Mouse (Mus musculus): ENCODE data around the gene 5730522E02Rik. TPM values are rescaled to one million over a fixed set of nuclear protein-coding genes. Genes with fewer than 3 reads are reported as not detected.
A peak's percentile ranks its signal among the peaks of the same experiment; 100 is the strongest.

5730522E02Rik gene
- polyA plus RNA-seq, 1 experiment from 2014 or later, result 8.4 TPM

DNA sequence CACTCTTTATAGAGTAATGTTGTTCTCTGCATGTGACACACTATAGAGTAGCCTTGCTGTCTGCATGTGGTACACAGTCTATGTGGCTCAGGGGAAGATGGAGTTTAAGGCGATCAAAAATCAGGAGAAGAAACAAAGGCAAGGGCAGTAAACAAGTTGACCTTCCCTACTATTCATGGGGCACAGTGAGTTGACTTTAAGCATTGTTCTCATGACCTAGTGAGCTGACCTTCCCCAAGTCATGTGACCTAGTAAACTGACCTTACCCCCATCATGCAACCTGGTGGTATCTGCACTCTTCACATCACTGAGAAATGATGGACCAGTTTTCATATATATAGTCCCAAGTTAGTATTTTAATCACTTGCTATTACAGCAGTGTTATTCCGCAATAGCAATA is 40.0 kb downstream of the 5730522E02Rik start:
- H3K4me3 ChIP-seq, result no peak overlapping the region
- no peak overlapping the region for H3K27ac ChIP-seq (replicated peaks)
- H3K4me1 ChIP-seq, result no peaks in the 10 kb centered on the region
- H3K36me3 ChIP-seq, result no peaks in the 10 kb centered on the region
- no peak overlapping the region for H3K9ac ChIP-seq (replicated peaks)
- ATAC-seq (ENCODE audit: low FRiP score, low read depth), result no peak
- no peaks in the 10 kb centered on the region for H3K27me3 ChIP-seq
- H3K4me2 ChIP-seq (replicated peaks), result no peak overlapping the region
- no peaks in the 10 kb centered on the region for H3K9me3 ChIP-seq
- 91% methylated on average over 2 of the region's 2 CpGs for WGBS

DNA sequence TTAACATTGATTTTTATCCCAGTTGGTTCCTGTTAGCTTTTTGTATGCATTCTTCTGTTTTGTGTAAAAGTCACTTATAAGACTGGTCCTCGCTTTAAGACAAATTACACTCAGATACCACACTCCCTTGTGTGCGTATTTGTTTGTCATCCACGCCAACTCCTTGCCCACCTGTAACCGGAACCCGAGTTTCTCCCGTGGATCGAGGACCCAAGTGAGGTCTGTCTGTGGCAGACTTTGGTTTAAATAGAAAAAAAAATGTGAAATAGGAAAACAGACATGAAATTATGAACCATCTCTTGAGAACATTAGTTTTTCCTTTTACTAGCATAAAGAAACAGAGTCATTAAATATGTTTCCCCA is 43.0 kb downstream of the 5730522E02Rik start:
- H3K27me3 ChIP-seq, result no peaks in the 10 kb centered on the region
- no peaks in the 10 kb centered on the region for H3K36me3 ChIP-seq
- no peak overlapping the region for H3K9ac ChIP-seq (replicated peaks)
- H3K27ac ChIP-seq (replicated peaks), result no peak overlapping the region
- WGBS, result 92% methylated on average over 7 of the region's 7 CpGs
- no peak overlapping the region for H3K4me2 ChIP-seq (replicated peaks)
- H3K4me3 ChIP-seq, result no peak overlapping the region
- no peaks in the 10 kb centered on the region for H3K4me1 ChIP-seq
- ATAC-seq (ENCODE audit: low FRiP score, low read depth), result no peak
- no peaks in the 10 kb centered on the region for H3K9me3 ChIP-seq

DNA sequence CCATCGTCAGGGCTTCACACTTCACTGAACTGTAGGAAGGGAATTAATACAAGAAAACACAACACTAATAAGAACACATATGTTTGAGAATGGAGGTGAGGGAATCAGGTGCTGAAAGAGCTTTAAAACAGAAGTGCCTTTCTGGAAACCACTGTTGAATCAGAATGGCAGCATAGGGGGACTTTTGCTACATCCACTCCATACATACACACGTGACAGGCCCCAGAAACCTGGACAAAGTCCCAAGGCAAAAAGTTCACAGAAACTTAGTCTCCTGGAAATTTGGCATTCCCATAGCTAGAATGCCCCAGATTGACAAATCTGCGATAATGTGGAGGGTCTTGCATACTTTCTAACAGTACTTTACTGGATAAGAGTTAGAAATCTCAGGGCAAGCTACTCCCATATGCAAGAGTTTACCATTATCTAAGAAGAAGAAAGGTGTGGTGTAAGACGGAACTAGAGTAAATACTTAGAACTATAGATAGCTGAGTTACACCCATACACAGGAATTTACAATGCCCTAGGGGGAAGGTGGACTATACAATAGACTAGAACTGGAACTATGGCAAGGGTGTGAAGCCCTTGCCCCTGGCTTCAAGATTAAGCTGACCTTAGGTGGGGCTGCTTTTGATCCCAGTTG is 43.5 kb downstream of the 5730522E02Rik start:
- H3K9me3 ChIP-seq, result no peaks in the 10 kb centered on the region
- ATAC-seq (ENCODE audit: low FRiP score, low read depth), result no peak
- H3K4me3 ChIP-seq, result no peak overlapping the region
- H3K9ac ChIP-seq (replicated peaks), result no peak overlapping the region
- no peak overlapping the region for H3K27ac ChIP-seq (replicated peaks)
- no peaks in the 10 kb centered on the region for H3K27me3 ChIP-seq
- H3K4me1 ChIP-seq, result no peaks in the 10 kb centered on the region
- no peaks in the 10 kb centered on the region for H3K36me3 ChIP-seq
- H3K4me2 ChIP-seq (replicated peaks), result no peak overlapping the region
- 92% methylated on average over 4 of the region's 4 CpGs for WGBS

DNA sequence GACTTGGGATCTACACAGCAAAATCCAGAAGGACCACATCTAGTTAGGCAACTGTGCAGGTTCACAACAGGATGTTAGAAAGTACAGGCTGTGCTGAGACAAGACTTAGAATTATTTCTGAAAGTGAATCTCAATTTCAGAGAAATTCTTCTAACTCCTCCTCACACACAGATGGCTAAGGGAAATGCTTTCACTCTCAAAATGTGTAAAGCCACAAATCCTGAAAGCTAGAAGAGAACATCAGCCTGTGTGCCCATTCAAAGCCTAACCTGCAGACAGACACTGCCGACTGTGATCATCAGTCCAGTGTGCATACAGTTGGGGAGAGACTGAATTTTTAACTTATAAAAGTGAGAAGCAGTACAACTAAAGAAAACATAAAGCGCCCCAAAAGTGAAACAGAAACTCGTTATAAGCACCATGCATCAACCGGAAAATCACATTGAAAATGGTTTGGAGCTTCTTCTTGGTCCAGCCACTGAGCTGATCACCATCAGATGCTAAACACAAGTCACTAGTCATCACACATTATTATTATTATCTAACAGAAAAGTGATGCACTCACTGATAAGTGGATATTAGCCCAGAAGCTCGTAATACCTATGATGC is 45.8 kb downstream of the 5730522E02Rik start:
- Histone ChIP-seq H3K4me2 (replicated peaks) (no peak overlapping the region), H3K4me3 (no peak overlapping the region), H3K9ac (replicated peaks) (no peak overlapping the region), H3K27ac (replicated peaks) (no peak overlapping the region), H3K9me3 (no peaks in the 10 kb centered on the region), H3K36me3 (no peaks in the 10 kb centered on the region), H3K4me1 (no peaks in the 10 kb centered on the region), H3K27me3 (no peaks in the 10 kb centered on the region)
- 88% methylated on average over 5 of the region's 5 CpGs for WGBS
- no peak for ATAC-seq (ENCODE audit: low FRiP score, low read depth)

DNA sequence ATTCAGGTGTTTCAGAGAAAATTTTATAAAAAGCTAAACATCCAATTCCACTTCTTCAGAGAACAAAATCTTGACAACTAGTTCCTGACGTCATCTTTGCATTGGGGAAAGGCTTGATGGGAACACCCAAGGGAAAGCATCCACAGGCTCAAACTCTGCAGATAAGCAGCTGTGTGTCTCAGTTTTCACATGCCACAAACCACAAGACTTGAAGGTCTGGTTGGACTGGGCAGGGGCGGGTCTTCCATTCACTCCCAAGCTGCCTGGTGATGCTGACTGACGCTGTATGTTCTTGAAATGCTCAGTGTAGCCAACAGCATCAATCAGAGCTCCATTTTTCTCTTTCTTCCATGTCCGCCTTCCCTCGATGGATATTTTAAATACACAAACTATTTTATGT is 49.2 kb downstream of the 5730522E02Rik start:
- 83% methylated on average over 5 of the region's 5 CpGs for WGBS
- ATAC-seq (ENCODE audit: low FRiP score, low read depth), result no peak
- Histone ChIP-seq H3K4me3 (no peak overlapping the region), H3K4me2 (replicated peaks) (no peak overlapping the region), H3K9me3 (no peaks in the 10 kb centered on the region), H3K9ac (replicated peaks) (no peak overlapping the region), H3K27me3 (no peaks in the 10 kb centered on the region), H3K36me3 (no peaks in the 10 kb centered on the region), H3K27ac (replicated peaks) (no peak overlapping the region), H3K4me1 (no peaks in the 10 kb centered on the region)

DNA sequence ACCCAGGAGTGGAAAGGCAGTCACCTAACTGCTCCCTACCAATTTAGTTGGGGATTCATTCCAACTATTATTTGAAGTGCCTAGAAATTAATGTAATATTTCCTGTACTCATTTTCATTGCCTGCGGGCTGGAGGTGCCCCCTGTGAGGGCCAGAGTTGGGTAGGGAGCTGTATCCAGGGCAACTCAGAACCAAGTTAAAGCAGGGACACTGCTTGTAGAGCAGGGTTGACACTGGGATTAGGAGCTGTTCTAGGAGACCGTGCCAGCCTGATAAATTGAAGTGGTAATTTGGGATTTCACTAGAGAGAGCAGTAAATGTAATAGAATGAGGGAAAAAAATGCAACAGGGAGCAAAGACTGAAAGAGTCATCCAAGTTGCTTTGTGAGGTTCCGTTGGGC is 51.5 kb downstream of the 5730522E02Rik start:
- Histone ChIP-seq H3K4me3 (no peak overlapping the region), H3K27me3 (no peaks in the 10 kb centered on the region), H3K4me1 (no peaks in the 10 kb centered on the region), H3K9ac (replicated peaks) (no peak overlapping the region), H3K27ac (replicated peaks) (no peak overlapping the region), H3K36me3 (no peaks in the 10 kb centered on the region), H3K9me3 (no peaks in the 10 kb centered on the region), H3K4me2 (replicated peaks) (no peak overlapping the region)
- ATAC-seq (ENCODE audit: low FRiP score, low read depth), result no peak
- 54% methylated on average over 3 of the region's 3 CpGs for WGBS

DNA sequence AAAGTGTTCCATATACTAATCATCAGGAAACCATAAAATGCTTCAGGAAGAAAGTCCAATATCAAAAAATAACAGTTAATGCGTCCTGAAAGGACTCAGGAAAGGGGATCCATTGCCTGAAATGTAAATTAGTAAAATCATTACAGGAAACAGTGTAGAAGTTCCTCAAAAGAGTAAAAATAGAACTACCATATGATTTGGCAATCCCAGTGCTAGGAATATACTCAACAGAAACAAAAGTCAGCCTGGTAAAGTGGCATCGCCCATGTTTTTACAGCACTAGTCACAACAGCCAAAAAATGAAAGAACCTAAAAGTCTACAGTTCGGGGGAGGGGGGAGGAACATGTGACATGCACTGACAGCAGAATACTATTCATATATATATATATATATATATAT is 70.5 kb downstream of the 5730522E02Rik start:
- Histone ChIP-seq H3K27ac (replicated peaks) (no peak overlapping the region), H3K4me2 (replicated peaks) (no peak overlapping the region), H3K27me3 (no peaks in the 10 kb centered on the region), H3K36me3 (no peaks in the 10 kb centered on the region), H3K9me3 (no peaks in the 10 kb centered on the region), H3K9ac (replicated peaks) (no peak overlapping the region), H3K4me1 (no peaks in the 10 kb centered on the region), H3K4me3 (no peak overlapping the region)
- no peak for ATAC-seq (ENCODE audit: low FRiP score, low read depth)
- WGBS, result 90% methylated on average over 3 of the region's 3 CpGs

DNA sequence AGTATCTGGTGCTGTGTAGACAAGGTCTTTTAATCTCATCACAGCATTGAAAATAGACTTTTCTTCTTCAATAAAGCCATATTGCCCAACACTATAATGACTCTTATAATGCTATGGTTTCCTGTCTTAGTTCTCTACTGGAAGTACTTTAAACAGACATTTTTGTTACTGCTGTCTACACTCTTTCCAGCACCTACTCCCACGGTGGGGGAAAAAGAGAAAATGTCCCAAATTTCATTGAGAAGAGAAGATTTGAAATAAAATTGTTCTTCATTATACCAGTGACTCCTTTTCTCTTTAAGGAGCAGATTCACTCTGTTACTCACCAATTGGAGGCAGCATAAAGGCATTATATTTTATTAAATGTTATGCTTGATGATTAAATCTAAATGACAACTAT is 72.5 kb downstream of the 5730522E02Rik start:
- no peak for ATAC-seq (ENCODE audit: low FRiP score, low read depth)
- Histone ChIP-seq H3K36me3 (no peaks in the 10 kb centered on the region), H3K27ac (replicated peaks) (no peak overlapping the region), H3K4me1 (no peaks in the 10 kb centered on the region), H3K9ac (replicated peaks) (no peak overlapping the region), H3K4me3 (no peak overlapping the region), H3K27me3 (no peaks in the 10 kb centered on the region), H3K4me2 (replicated peaks) (no peak overlapping the region), H3K9me3 (no peaks in the 10 kb centered on the region)
- 85% methylated on average over 1 of the region's 1 CpGs for WGBS

DNA sequence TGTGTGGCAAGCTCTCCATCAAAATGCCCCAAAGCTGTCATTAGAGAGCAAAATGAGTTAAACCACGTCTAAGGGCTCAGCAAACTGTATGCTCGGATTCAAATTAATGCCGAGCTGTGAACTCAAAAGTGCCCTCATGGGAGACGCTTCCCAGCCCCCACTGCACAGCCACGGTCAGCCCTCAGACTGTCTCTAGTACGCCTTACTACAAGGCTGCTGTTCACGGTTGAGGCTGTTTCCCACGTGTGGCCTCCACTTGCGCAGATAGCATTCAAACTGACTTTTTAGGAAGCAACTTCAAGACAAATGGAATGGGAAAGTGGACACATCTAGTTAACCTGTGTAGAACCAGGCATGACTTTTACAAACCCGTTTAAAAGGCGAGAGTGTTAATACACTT is 79.7 kb downstream of the 5730522E02Rik start:
- Histone ChIP-seq H3K27me3 (no peaks in the 10 kb centered on the region), H3K4me1 (peaks cover 6% of the 10 kb centered on the region), H3K9me3 (no peaks in the 10 kb centered on the region), H3K4me3 (no peak overlapping the region), H3K4me2 (replicated peaks) (no peak overlapping the region), H3K36me3 (no peaks in the 10 kb centered on the region), H3K27ac (replicated peaks) (no peak overlapping the region), H3K9ac (replicated peaks) (no peak overlapping the region)
- 41% methylated on average over 11 of the region's 11 CpGs for WGBS
- peak; percentile 41; the same call in 1 of the 2 replicates for ATAC-seq (ENCODE audit: low FRiP score, low read depth)

DNA sequence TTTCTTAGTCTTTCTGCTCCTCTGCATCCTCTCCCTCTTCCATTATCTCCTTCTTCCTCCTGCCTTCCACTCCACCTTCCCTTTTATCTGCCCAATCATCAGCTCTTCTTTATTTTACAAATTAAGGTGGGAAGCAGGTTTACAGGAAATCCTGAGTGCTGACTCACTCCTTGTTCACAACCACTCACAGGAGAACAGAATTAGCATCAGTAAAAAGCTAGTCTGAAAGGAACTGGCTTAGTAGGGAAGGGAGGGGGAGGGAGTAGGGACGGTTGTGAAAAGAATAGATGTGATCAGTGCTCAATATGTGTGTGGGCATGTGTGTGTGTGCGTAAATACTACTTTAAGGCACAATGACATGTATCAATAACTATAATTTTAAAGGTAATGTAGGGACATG is 81.5 kb downstream of the 5730522E02Rik start:
- H3K36me3 ChIP-seq, result no peaks in the 10 kb centered on the region
- no peak for ATAC-seq (ENCODE audit: low FRiP score, low read depth)
- H3K9ac ChIP-seq (replicated peaks), result no peak overlapping the region
- peaks cover 6% of the 10 kb centered on the region for H3K4me1 ChIP-seq
- no peak overlapping the region for H3K27ac ChIP-seq (replicated peaks)
- WGBS, result 44% methylated on average over 2 of the region's 2 CpGs
- no peak overlapping the region for H3K4me3 ChIP-seq
- no peaks in the 10 kb centered on the region for H3K27me3 ChIP-seq
- no peak overlapping the region for H3K4me2 ChIP-seq (replicated peaks)
- no peaks in the 10 kb centered on the region for H3K9me3 ChIP-seq

DNA sequence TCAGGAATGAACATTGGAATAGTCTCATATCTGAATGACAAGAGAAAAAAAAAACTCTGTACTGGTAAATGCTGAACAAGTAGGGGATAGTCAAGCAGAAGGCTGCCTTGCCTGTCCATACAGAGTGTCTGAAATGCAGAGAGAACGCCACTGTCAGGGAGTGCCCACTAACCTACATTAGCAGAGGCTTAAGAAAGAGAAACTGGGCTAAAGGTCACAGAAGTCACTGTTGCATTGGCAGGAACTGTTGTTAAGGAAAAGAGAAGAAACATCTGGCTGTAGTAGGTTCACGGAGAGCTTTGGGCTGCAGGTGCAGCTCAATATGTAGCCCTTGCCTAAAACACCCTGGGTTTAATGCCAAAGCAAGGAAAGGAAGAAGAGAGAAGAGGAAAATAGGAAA is 82.2 kb downstream of the 5730522E02Rik start:
- Histone ChIP-seq H3K9ac (replicated peaks) (no peak overlapping the region), H3K36me3 (no peaks in the 10 kb centered on the region), H3K4me3 (no peak overlapping the region), H3K27me3 (no peaks in the 10 kb centered on the region), H3K4me1 (peaks cover 6% of the 10 kb centered on the region), H3K27ac (replicated peaks) (no peak overlapping the region), H3K4me2 (replicated peaks) (no peak overlapping the region), H3K9me3 (no peaks in the 10 kb centered on the region)
- WGBS, result 69% methylated on average over 2 of the region's 2 CpGs
- no peak for ATAC-seq (ENCODE audit: low FRiP score, low read depth)

DNA sequence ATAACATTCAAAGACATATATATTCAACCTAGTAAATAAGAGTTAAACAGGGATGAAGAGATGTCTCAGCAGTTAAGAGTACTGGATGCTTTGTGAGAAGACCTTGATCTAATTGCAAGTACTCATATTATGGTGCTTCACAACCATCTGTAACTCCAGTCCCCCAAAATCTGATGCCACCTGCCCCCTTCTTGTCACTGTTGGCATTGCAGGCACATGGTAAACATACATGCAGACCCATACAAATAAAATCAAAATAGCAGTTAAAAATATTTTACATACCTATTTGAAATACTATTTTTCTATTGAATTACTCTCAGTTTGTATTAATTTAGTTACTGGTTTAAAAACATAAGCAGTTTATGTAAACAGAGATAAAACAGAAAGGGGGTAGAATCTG is 84.6 kb downstream of the 5730522E02Rik start:
- no peaks in the 10 kb centered on the region for H3K27me3 ChIP-seq
- H3K27ac ChIP-seq (replicated peaks), result no peak overlapping the region
- no peak overlapping the region for H3K4me3 ChIP-seq
- no peak for ATAC-seq (ENCODE audit: low FRiP score, low read depth)
- H3K4me1 ChIP-seq, result peaks cover 7% of the 10 kb centered on the region
- H3K4me2 ChIP-seq (replicated peaks), result no peak overlapping the region
- no peak overlapping the region for H3K9ac ChIP-seq (replicated peaks)
- no peaks in the 10 kb centered on the region for H3K9me3 ChIP-seq
- H3K36me3 ChIP-seq, result no peaks in the 10 kb centered on the region

Measured in midbrain, embryonic 12.5 days (tissue).